Mouse (Mus musculus) left cerebral cortex, postnatal 4 days (tissue): Measurements from ENCODE around the gene Rarres1. TPM values are rescaled to one million over a fixed set of nuclear protein-coding genes. Genes with fewer than 3 reads are reported as not detected.

ENCODE experiments used
- DNase-seq: peaks from one replicate; pipeline ENCODE4 v3.0.0-alpha.2; 2022
- intact Hi-C: fragments of 180-260 bp; cut with DNase I; formaldehyde crosslinking; loops from one replicate; pipeline ENCODE4 v1.15.1; 2025
- total RNA-seq, 2 experiments: library from RNA; stranded (reverse); gene quantifications; 2 replicates each; pipeline ENCODE4 v1.2.3; 2021

The Rarres1 gene
- total RNA-seq, 2 experiments from 2014 or later: 1.6 to 2.0 TPM

DNA sequence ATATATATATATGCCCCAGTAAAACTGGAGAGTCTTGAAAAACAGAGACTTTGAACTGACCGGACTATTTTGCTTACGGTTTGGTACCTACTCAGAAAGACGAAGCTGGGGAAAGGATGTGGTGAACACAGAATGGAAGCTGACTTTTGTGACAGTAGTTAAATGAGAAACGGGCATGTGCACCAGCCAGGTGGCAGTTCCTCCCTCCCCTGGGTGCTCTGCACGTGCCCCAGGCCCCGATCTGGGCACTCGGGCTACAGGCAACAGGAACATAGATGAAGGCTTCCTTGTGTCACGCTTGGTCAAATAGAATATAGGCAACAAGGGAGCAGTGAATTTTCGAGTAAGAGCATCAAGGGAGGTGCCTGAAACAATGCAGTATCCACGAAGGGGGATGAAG is 19.0 kb downstream of the Rarres1 start:
- DNase-seq: no peak
- intact Hi-C loops: no loop called here

GRCm38 (mm10) chr3:67493132-67493531 is 22.2 kb downstream of the Rarres1 start:
- DNase-seq: no peak
- intact Hi-C loops: no loop called here

GRCm38 (mm10) chr3:67492086-67492869 is 23.0 kb downstream of the Rarres1 start:
- peak; percentile 5 for DNase-seq
- intact Hi-C loops: no loop called here

- no peak for DNase-seq
These were observed 25.2 kb downstream of the Rarres1 start for GRCm38 (mm10) chr3:67490156-67490555.

DNA sequence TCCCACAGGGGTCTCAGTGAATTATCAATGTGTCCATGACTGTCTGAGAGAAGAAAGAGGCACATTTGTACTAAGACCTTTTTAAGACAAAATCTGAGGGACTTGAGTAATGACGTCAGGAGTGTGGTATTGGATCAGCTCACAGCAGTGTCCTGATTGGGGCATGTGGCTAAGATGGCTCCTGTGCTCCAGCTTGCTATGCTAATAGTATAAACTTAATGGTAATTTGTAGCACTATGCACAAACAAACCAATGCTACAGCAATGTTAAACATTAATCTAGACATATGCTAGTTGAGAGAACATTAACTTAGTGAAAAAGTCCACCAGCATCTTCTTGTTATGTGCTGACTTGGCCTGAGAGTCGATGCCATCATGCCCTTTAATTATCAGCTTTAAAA is 30.1 kb downstream of the Rarres1 start:
- DNase-seq: no peak
- intact Hi-C loops: no loop called here

More at GRCm38 (mm10) chr3:67490156-67490555, 25.2 kb downstream of the Rarres1 start:
- intact Hi-C loops: no loop called here

DNA sequence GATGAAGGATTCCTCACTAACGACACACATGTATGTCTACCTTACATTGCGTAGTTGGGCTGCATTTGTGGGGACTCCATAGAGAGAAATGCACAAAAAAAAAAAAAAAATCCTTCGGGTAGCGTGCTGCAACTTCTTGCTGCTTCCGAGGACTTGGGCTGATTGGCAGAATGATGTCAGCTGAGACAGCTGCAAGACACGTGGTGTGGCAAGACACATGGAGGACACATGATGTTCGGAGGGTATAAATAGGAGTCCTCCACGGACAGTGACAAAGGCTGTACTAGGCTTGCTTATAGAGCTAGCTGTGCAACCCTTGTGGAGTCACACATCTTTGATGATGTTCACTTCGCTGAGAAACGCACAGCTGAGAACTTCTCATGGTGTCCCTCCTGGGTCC is 32.9 kb downstream of the Rarres1 start:
- no peak for DNase-seq
- intact Hi-C loops: no loop called here

GRCm38 (mm10) chr3:67479806-67480205 is 35.5 kb downstream of the Rarres1 start:
- DNase-seq: no peak
- intact Hi-C loops: no loop called here

GRCm38 (mm10) chr3:67473438-67473837 is 41.9 kb downstream of the Rarres1 start:
- intact Hi-C loops: no loop called here
- no peak for DNase-seq

DNA sequence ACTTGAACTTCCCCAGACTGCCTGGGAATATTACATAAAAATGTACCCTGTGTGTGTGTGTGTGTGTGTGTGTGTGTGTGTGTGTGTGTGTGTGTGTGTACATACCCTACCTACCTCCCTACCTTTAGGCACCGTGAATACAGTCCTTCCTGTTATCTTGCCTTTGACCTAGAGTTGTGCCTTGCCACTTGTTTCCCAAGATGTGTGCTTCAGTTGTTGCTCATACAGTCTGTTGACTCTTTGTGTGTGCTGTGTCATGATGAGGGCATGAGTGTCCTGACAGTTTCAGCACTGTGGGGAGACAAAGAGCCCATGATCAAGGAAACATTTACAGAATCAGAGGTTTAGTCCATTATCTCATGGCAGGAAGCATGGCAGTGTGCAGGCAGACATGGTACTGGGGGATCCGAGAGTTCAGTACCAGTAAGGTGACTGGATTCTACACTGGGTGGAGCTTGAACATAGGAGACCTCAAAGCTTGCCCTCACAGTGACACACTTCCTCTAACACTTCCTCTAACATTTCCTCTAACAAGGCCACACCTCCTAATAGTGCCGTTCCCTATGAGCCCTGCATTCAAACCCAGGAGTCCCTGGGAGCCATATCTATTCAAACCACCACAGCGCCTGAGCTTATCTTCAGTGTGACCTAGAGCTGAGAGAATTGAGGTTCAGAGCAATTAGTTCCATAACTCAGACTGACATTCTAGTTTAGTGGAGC is 43.8 kb downstream of the Rarres1 start:
- intact Hi-C loops: no loop called here
- DNase-seq: no peak

DNA sequence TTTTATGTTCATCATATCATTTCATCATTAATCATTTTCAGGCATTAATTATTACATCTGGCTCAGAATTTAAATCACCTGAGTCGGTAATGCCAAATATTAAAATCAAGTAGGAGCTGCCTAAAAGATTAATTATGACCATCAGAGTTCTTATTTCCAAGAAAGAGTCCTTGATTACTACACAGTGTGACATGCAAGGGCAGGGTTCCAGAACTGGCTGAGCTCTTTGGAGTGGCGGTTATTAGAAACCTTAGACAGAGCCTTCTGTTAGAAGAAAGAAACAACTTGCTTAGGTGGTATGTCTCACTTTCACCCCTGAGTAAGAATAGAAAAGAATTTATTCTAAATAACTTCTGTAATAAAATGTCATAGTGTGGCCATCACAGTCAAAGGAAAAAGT is 48.0 kb downstream of the Rarres1 start:
- intact Hi-C loops: no loop called here
- DNase-seq: no peak

- intact Hi-C loops: no loop called here
- DNase-seq: no peak
These were observed 48.7 kb downstream of the Rarres1 start for GRCm38 (mm10) chr3:67466576-67466975.

- DNase-seq: peak; percentile 62
- intact Hi-C loops: no loop called here
These were observed 51.6 kb downstream of the Rarres1 start, which contains the start of gene Lxn for GRCm38 (mm10) chr3:67463450-67464372. Lxn (minus strand) TSS chr3:67463926.

DNA sequence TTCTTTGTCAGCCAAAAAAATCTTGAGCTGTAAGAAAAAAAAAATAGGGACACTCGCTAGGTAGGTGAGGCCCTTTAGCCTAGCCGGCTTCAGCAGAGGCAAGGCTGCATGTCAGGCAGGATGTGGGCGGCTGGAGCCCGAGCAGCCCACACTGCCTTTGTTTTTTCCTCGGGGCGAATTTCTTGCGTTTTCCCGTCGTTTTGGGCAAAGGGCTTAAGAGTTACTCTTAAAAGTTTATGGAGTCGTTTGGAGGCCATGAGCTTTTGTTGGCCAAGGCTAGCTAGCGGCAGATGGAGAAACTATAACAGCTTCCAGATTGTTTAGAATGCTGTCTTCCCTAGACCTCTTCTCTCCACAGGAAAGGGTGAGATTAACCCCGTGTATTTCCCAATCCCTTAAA is 52.3 kb downstream of the Rarres1 start:
- intact Hi-C loops: no loop called here
- DNase-seq: no peak

DNA sequence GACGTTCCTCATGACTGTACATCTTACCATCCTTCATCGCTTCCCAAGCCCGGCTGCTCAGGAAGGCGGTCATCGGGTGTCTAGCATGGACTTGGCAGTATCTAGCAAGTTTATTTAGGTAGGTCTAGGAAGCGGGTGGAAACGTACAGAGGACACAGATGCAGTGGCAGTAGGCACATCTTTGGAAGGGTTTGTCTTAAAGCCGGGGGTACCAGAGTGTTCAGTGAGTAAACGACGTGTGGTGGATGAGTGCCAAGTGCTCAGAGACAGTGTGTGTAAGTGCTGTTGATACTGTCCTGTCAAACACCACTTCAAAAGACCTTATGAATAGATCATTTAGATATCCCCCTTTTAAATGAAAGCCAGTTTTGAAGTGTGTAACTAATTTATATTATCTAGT is 52.7 kb downstream of the Rarres1 start:
- DNase-seq: peak; percentile 31
- intact Hi-C loops: no loop called here

DNA sequence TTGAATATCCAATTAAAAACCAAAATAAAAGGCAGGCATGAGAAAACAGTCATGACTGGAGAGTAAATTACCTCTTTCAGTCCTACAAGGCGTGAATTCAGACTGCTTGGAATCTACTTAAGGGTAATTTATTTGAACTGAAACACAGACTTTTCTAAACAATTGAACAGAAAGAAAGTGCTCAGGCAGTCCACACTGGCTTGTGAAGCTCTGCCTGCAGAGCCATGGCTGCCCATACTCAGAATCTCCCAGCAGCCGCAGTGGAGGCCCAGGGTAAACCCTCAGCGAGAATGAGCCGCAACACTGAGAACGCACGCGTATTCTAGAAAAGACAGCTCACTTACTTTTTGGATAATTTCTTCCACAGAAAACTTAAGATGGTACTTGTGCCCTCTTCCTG is 53.3 kb downstream of the Rarres1 start:
- intact Hi-C loops: no loop called here
- DNase-seq: no peak

DNA sequence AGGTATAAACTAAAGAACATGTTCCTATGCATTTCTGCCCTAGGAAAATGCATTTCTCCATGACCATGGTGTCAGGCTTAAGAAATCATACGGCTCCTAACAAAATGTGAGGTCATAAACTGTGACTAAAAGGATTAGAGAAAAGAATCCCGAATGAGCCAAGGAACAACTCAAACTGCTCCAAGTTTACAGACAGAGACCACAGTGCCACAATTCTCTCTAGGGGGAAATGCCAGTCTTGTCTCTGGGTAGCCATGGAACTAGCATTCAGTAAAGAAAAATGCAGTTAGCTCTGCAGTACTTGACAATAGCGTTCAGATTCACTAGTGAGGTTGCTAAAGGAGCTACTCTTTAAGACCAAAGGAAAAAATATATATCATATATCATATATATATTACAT is 55.4 kb downstream of the Rarres1 start:
- DNase-seq: no peak
- intact Hi-C loops: no loop called here

DNA sequence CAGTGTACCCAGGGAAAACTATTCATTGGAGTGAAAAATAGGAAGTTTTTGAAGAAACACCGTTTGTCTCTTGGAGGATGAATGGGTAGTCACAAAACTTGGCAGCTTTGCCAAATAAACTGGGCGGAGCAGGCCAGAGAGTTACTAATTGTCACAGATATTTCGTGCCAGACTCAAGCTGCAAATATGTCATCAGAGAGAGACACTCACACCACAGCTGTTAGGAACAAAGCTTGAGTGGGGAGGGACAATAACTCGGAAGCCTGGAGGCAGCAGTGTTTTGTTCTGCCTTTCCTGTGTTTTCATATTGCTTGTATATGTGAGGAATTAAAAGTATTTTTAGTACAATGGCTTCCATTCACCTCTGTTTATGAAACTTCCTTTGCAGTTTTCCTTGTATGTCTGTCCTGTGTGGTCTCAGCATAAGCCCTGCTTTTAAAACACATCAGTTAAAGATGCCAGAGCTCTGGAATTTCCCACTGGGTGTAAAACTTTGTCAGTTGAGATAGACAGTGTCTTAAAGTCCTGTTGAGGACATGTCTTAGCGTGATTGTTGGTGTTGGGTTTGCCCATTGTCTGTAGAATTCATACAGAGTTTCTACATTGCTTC is 64.6 kb downstream of the Rarres1 start:
- no peak for DNase-seq
- intact Hi-C loops: no loop called here

- DNase-seq: no peak
- intact Hi-C loops: no loop called here
These were observed 65.7 kb downstream of the Rarres1 start for GRCm38 (mm10) chr3:67449660-67450059.

DNA sequence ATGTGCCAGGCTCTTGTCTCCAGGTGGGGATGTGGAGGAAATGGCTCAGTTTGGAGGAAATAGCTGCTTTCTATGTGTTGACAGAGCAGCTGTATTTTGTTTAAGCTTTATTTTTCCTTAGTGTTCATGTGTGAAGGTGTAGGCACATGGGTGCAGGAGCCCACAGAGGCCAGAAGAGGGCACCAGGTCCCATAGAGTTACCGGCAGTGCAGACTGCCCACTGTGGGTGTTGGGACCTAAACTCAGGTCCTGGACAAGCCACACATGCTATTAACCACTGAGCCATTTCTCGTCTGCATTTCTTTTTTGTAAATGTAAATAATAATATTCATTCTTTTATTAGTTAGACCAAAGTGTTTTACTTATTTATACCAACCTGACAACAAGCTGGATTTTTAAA is 68.2 kb downstream of the Rarres1 start:
- no peak for DNase-seq
- intact Hi-C loops: no loop called here

- intact Hi-C loops: loop anchor here (5.0 kb wide), 1 partner anchor 82 kb away; no protein-coding TSS in a partner anchor
- DNase-seq: no peak
These were observed 81.3 kb downstream of the Rarres1 start for GRCm38 (mm10) chr3:67434011-67434410.

- peak; percentile 91 for DNase-seq
- intact Hi-C loops: loop anchor here (5.0 kb wide), 1 partner anchor 78 kb away; no protein-coding TSS in a partner anchor
These were observed 85.3 kb downstream of the Rarres1 start, which contains the start of gene Gfm1 for GRCm38 (mm10) chr3:67429999-67430380. Gfm1 (plus strand) TSS chr3:67430096.
